Mouse (Mus musculus) telencephalon, adult 2 months (tissue): ENCODE results near the gene Cntnap2.

Experiments
- DNase-seq: peaks from one replicate; pipeline ENCODE4 v3.0.0-alpha.2; 2011; ENCODE audit warnings: low read depth, low spot score

Cntnap2 gene

GRCm38 (mm10) chr6:45327952-45328485, 268.9 kb downstream of the Cntnap2 start:
- DNase-seq: no peak

DNA sequence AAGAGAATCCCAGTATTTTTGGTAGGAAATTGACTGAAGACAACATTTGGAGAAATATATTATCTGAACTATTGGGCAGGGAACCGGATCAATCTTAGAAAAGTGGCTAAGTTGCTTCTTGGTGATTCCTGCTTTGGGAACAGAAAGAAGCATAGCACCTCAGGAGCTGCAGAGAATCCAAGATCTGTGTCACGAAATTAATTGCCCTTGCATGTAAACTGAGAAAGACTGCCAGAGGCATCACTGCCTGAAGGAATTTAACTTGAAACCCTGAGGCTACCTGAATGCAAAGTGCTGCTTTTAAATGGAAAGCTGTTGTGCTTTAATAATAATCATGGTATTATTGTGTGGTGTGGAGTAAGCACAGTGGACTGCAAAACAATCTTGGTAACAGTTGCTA, 286.2 kb downstream of the Cntnap2 start:
- no peak for DNase-seq

GRCm38 (mm10) chr6:45345953-45346352, 286.8 kb downstream of the Cntnap2 start:
- no peak for DNase-seq

DNA sequence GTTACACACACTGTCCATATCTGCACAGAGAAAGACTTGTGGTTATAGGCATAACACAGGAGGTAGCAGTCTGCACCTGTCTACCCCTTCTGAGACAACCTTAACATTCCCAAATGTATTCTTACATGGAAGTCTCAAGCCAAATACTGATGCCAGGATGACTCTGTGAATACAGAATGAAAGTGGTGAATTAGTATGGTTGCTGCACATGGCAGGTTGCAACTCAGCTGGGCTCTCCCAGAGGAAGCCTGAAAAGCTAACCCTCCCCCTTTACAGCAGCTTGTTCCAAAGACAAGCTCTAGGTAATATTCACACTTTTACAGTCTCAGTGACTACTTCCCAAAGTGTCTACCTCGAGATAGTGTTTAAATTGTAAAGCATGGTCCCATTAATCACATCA, 307.3 kb downstream of the Cntnap2 start:
- DNase-seq: no peak

DNA sequence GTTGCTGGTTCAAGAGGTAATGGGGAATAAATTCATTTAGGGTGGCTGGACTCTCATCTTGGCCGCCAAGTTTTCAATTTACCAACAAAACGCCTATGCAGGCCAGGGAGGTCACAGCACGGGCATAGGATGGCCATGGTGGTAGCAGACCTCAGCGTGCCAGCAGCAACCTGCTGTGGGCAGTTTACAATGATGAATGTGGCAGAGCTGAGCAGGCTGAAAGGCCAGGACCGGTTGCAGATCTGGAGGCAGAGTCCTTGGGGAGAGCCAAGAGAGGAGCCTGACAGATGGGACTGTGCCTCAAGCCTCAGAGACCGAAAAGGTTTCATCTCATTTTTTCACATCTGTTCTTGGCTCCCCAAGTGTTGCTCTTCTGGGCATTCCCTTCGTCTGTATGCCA, 322.0 kb downstream of the Cntnap2 start:
- no peak for DNase-seq

- DNase-seq: no peak
These were observed 329.9 kb downstream of the Cntnap2 start for GRCm38 (mm10) chr6:45389034-45389433.

GRCm38 (mm10) chr6:45413629-45414028, 354.5 kb downstream of the Cntnap2 start:
- DNase-seq: no peak

- peak; percentile 36 for DNase-seq
These were observed 396.3 kb downstream of the Cntnap2 start for GRCm38 (mm10) chr6:45455424-45455823.

DNA sequence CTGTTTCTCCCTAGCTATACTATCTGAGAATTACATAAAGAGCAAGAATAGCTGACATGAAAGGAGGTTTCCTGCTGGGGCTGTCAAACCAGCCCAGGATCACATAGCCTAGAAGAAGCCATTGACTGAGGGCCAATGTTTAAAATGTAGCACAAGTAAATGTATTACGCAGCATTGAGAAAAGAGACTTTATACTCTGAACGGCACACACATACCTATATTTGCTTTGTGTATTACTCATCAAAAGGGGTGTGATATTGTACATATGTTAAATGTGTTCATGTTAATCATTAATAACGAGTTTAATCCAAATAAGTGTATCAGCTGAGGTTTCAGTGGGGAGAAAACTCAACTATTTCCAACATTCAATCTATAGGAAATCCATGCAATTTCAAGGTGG, 459.1 kb downstream of the Cntnap2 start:
- no peak for DNase-seq

- no peak for DNase-seq
These were observed 477.8 kb downstream of the Cntnap2 start for GRCm38 (mm10) chr6:45536999-45537398.

- no peak for DNase-seq
These were observed 485.2 kb downstream of the Cntnap2 start for GRCm38 (mm10) chr6:45544319-45544875.

- DNase-seq: peak; percentile 41
These were observed 500.6 kb downstream of the Cntnap2 start for GRCm38 (mm10) chr6:45559724-45560123.

- DNase-seq: peak; percentile 27
These were observed 525.4 kb downstream of the Cntnap2 start for GRCm38 (mm10) chr6:45584467-45585094.

DNA sequence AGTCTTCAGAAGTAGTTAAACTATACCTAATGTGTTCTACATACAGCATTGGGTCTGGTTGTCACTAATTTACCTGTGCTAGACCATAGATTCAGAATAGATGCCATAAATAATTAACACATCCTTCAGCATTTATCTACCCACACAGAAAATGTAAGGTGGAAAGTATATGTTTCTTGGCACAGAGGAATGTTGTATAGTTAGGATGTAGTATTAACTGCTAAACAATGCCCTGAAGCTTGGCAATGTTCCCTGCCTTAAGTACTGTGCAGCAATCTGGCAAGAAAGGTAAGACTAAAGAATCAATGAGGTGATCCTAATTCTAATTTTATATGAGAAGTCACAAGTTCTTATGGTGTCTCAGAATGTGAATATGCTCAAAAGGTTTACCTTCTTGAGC, 529.9 kb downstream of the Cntnap2 start:
- DNase-seq: no peak

DNA sequence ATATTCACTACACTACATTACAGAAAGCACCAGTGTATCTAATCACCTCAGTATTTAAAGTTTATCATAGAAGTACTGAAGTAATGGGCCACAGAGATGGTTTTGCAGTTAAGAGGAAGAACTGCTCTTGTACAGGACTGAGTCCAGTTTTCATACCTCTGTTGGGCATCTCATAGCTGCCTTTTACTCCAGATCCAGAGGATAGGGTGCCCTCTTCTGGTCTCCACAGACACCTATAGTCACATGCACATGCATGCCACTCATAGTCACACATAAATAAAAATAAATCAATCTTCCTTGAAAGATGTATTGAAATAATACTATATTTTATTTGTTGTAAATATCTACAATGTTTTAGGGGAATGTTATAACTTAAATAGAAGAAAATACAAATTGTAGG, 587.9 kb downstream of the Cntnap2 start:
- DNase-seq: no peak

GRCm38 (mm10) chr6:45648419-45648818, 589.3 kb downstream of the Cntnap2 start:
- peak; percentile 13 for DNase-seq

DNA sequence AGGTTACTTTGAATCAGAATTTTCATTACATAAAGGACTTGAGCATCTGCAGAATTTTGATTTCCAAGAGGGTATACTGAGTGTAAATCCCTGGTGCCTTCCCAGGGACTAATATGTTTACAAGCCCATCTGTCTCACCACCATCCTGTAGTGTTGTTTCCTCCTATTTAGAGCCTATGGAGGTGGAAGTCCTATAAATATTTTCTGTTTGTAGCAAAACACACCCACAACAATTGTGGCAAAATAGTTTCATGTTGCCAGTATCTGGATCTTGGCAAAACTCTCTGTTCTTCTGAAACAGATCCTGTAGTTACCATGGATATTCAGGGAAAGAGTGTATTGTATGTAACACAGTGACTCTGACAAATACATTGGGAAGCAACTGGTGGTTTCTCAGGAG, 641.1 kb downstream of the Cntnap2 start:
- DNase-seq: peak; percentile 72

- peak; percentile 24 for DNase-seq
These were observed 732.5 kb downstream of the Cntnap2 start for GRCm38 (mm10) chr6:45791612-45792011.

DNA sequence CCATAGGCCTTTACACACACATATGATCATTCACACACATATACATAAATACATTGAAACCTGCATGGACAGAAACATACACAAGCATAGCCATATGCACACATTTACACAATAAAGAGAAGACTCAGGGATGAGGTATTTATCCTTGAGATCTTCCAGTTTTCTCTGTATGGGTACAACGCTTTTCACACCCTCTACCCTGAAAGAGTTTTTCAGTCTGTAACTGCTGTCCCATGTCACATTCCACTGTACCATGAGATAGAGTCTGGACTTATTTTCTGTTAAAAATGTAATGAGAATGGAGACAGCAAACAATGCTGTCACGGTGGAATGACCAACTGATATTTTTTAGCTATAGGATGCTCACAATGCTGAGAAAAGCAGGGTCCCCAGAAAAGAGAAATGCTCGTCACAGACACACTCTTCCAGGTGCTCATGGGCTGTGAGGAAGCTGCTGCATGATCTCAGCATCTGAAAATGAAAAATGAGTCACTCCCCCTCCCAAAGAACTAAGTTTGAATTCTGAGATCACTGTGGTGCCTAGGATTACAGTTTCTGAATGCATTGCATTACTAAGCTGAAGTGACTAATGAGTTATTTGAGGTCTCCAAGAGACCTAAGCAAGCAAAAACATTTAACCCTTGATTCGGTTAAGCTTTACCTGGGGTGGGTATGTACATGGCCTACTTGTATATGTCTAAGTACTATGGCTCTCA, 782.6 kb downstream of the Cntnap2 start:
- DNase-seq: no peak

DNA sequence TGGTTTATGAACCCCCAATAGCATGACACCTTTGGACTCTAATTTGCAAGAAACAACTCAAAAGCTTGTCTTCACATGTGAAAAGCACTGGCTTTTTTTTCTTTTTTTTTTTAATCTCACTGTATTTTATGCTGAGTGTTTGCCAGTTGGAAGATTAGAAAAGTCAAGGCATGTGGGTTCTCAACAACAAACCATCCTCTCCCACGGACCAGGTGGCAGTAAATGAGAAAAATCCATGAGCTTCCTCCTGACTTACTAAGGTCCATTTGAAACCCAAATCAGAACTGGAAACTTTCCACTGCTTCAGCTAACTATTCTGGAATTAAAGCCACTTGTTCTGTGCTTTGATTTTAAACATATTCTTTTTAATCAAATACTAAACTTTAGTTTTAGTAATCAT, 784.6 kb downstream of the Cntnap2 start:
- peak; percentile 57 for DNase-seq

DNA sequence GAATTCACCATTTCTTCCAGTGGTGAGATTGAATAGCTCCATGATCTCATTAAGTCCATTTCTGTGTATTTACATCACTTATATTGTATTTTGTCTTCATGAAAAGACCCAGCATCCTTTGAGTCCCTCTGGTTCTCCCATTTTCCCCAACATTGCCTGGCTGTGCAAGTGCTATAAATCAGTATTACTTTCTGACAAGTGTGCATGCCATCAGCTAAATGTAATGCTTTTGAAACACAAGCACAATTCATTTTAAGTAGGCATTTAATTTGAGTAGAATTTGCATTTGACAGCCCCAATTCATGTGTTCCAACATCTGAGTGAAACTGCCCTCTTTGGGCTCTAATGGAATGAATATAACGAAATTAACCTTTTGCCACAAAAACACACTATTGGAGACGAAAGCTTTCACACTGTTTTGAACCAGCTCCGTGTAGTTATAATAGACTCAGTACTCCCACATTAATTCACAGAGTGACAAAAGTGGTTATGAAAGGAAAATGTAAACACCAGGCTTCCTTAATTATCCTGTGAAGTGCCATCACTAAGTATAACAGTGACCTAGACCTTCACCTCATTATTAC, 812.3 kb downstream of the Cntnap2 start:
- DNase-seq: no peak

DNA sequence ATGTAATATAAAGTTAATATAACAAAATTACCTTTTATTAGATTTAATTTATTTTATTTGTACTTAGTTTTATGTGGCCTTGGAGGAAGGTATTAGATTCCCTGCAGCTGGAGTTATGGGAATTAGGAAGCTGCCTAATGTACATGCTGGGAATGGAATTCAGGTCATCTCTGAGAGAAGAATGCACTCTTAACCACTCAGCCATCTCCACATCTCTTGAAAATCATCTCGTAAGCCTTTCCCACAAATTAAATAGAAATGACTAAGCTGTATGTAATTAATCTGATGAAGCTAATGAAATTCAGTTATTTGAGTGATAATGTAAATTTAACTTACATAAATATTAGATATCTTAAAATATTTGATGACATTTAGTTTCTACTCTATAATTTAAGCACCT, 826.3 kb downstream of the Cntnap2 start:
- no peak for DNase-seq
